Mouse (Mus musculus) liver, postnatal 0 days (tissue): Measurements from ENCODE around the gene Lrrk2.

Experiments used
- CTCF ChIP-seq: sonication (generic); IDR thresholded peaks from 2 replicates; pipeline ENCODE4 v1.5.1; 2016; ENCODE audit warnings: antibody characterized with exemption, low read depth
- EP300 ChIP-seq: IDR thresholded peaks from 2 replicates; pipeline ENCODE4 v1.6.1; 2016; ENCODE audit warnings: antibody characterized with exemption, low read depth, mild to moderate bottlenecking

DNA sequence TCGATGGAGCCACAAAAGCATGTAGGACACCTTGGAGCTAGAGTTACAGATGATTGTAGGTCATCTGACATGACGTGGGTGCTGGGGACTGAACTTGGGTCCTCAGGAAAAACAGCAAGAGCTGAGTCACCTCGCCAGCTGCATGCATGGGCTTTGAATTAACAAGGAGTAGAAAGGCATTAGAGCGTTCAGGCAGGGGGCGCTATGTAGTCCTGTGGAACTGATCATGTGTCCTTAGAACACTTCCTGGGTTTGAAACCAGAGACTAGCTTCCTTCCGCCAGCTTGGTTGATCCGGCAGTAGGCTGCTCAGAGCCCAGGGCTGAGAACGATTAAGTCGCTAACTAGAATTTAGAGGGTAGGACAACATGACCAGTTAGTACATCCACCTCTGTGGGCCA lies 106.2 kb downstream of the Lrrk2 start:
- TF ChIP-seq CTCF (no peak), EP300 (no peak)
